Mouse (Mus musculus) heart, adult 9 months (tissue): ENCODE results near the gene Med11.
"Not testable (repeated sequence)": the region's sequence is repeated elsewhere in the genome, so short reads cannot be mapped to it uniquely, and the experiment has no call there.

Experiments used
- DNase-seq, 2 experiments: peaks; one replicate each; pipeline ENCODE4 v3.0.0; 2022; ENCODE audit warnings: low spot score in 2 of 2

The Med11 gene

GRCm38 (mm10) chr11:70447373-70447772 is 4.3 kb upstream of the Med11 start:
- DNase-seq, result no peak

GRCm38 (mm10) chr11:70450926-70451325 is 793 bp upstream of the Med11 start:
- no peak for DNase-seq

GRCm38 (mm10) chr11:70453261-70454044 is 1.7 kb downstream of the Med11 start:
- peak; percentile 37 to 55 for DNase-seq

- DNase-seq, result no peak
Measured at GRCm38 (mm10) chr11:70458688-70459600, 7.2 kb downstream of the Med11 start, which contains the start of gene Zmynd15. Gene Zmynd15 (plus strand): TSS chr11:70459433.

- DNase-seq, result peak; percentile 79
Measured at GRCm38 (mm10) chr11:70459601-70460101, 7.9 kb downstream of the Med11 start, which contains the start of gene Cxcl16. Gene Cxcl16 (minus strand): TSS chr11:70459984.

- DNase-seq, result no peak
Measured at GRCm38 (mm10) chr11:70463970-70464369, 12.3 kb downstream of the Med11 start.

- DNase-seq, result no peak
Measured at GRCm38 (mm10) chr11:70465211-70465610, 13.5 kb downstream of the Med11 start.

GRCm38 (mm10) chr11:70465824-70466223 is 14.1 kb downstream of the Med11 start:
- DNase-seq, result peak in 1 of 2 experiments; percentile 30

- DNase-seq, result peak; percentile 44 to 49
Measured at GRCm38 (mm10) chr11:70467902-70468619, 16.3 kb downstream of the Med11 start.

GRCm38 (mm10) chr11:70469764-70470163 is 18.0 kb downstream of the Med11 start:
- DNase-seq, result no peak

- DNase-seq, result no peak
Measured at GRCm38 (mm10) chr11:70472716-70473115, 21.0 kb downstream of the Med11 start.

GRCm38 (mm10) chr11:70473291-70473690 is 21.6 kb downstream of the Med11 start:
- not testable (repeated sequence) for DNase-seq

GRCm38 (mm10) chr11:70474872-70475534 is 23.3 kb downstream of the Med11 start:
- no peak for DNase-seq

- DNase-seq, result no peak
Measured at GRCm38 (mm10) chr11:70485498-70485897, 33.8 kb downstream of the Med11 start.

GRCm38 (mm10) chr11:70487816-70488215 is 36.1 kb downstream of the Med11 start:
- peak; percentile 52 to 57 for DNase-seq

GRCm38 (mm10) chr11:70489138-70489537 is 37.4 kb downstream of the Med11 start:
- peak; percentile 47 to 55 for DNase-seq

- peak in 1 of 2 experiments; percentile 63 for DNase-seq
Measured at GRCm38 (mm10) chr11:70489684-70490083, 38.0 kb downstream of the Med11 start.

GRCm38 (mm10) chr11:70499566-70500475 is 48.1 kb downstream of the Med11 start:
- no peak for DNase-seq

- DNase-seq, result no peak
Measured at GRCm38 (mm10) chr11:70500476-70500812, 48.7 kb downstream of the Med11 start.

GRCm38 (mm10) chr11:70502018-70502417 is 50.3 kb downstream of the Med11 start:
- DNase-seq, result no peak
